Mouse (Mus musculus) urinary bladder, postnatal 10 days (tissue): Measurements from ENCODE around the gene Aatk.

ENCODE experiments used
- DNase-seq: peaks from one replicate; pipeline ENCODE4 v3.0.0; 2022; ENCODE audit warnings: low spot score

The Aatk gene

GRCm38 (mm10) chr11:119989115-119989564 lies 57.8 kb downstream of the Aatk start:
- DNase-seq: no peak

DNA sequence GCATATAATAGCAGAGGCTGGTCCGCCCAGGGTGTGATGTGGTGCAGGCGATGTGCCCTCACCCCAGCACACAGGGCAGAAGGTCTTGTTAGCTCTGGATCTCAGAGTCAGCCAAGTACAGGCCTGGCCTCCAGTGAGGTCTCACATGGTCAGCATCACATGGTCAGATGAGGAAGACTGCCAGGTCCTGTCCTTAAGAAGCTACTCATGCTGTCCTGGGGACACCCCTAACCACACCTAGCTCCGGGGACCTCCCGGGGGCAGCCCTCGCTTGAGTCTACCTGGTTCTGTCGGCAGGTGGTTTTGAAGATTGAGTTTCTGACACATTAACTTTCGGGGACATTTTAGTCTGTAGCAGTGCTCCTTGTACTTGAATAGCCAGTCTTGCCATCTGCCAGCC lies 58.6 kb downstream of the Aatk start:
- DNase-seq: no peak

DNA sequence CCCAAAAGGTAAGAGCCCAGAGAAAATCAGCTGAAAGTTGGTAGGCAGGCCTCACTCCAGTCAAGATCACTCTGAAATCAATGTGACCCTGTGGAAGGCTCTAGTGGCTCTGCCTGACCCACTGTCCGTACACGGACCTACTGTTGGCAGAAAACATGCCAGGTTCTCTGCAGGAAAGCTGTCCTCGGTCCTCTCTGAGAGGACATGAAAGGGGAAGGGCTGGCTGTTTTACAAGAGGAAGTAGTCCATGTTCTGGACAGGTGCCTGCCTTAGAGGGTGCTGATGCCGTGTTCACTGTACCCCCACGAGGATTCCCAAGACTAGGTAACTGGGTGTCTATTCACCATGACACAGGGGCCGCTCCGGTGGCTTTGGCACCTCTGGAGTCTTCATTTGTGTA lies 59.1 kb downstream of the Aatk start:
- no peak for DNase-seq

- no peak for DNase-seq
Measured at GRCm38 (mm10) chr11:119986751-119987425, 60.1 kb downstream of the Aatk start.

- DNase-seq: no peak
Measured at GRCm38 (mm10) chr11:119983151-119983550, 63.8 kb downstream of the Aatk start.

DNA sequence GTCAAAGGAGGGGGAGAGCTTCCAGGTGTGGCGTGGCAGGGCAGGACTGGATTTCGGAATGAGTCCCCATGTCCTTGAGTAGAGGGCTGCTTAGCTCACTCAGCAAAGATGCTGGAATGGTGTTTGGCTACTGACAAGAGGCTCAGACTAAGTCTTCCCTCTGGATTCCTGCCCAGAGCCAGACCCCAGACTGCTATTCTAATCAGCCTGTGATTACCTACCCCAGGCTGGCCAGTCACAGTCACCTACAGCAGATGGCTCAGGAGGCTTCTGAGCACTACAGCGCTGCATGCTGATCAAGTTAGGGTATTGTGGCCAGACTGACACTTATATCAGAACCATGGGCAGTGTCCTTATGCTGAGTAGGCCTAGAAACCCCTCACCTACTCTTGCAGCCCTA lies 64.7 kb downstream of the Aatk start:
- no peak for DNase-seq

GRCm38 (mm10) chr11:119981769-119982168 lies 65.2 kb downstream of the Aatk start:
- DNase-seq: no peak

GRCm38 (mm10) chr11:119979596-119980385 lies 67.2 kb downstream of the Aatk start:
- no peak for DNase-seq

DNA sequence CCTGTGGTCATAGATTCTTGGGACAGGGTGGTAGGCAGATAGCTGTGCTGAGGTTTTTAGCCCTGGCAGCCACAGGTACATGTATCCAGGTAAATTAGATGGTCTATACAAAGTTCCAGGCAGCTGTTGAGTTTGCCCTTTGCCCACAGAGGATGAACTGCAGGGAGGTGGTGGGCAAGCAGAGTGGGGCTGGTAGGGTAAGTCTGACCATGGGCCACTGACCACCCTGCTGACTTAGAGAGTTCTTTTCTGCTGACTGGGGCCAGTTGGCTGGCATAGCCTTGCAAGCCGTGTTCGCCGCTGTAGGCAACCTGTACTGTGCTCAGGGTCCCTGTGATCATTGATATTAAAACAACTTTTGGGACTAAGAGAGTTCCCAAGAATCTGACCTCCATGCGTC lies 68.3 kb downstream of the Aatk start:
- no peak for DNase-seq

DNA sequence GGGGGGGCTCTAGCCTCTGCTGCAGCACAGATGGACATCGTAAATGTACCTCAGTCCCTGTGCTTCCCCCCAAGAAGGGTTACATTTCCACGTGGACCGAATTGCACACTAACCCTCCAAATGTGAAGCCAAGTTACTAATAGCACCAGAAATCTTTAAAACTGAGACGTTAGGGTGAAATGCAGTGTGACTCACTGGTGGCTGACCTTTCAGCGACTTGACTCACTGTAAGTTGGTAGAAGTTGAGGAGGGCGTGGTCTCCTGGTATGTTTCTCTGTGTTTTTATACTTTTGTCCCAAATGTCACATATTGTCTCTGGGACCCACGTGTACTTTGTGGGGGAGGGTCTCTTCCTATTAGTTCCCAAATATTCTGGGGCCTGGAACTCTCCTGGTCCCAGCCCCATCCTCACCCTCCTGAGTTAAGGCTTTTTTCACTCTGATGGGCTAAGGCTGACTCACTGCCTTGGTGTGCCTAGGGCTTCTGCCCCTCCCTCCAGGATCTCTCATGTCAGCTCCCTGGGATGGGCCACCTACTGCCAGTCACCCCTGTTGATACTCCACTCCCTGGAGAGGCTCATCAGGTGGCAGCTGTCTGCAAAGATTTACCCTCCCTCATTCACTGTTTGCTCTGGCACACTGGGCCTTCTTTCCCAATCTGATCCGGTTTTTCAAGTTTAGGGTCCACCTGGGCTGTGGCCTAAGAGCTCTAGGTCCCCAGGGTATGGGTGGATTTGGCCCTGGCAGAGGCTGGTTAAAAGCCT lies 71.0 kb downstream of the Aatk start:
- no peak for DNase-seq

- DNase-seq: no peak
Measured at GRCm38 (mm10) chr11:119973789-119974188, 73.2 kb downstream of the Aatk start.

DNA sequence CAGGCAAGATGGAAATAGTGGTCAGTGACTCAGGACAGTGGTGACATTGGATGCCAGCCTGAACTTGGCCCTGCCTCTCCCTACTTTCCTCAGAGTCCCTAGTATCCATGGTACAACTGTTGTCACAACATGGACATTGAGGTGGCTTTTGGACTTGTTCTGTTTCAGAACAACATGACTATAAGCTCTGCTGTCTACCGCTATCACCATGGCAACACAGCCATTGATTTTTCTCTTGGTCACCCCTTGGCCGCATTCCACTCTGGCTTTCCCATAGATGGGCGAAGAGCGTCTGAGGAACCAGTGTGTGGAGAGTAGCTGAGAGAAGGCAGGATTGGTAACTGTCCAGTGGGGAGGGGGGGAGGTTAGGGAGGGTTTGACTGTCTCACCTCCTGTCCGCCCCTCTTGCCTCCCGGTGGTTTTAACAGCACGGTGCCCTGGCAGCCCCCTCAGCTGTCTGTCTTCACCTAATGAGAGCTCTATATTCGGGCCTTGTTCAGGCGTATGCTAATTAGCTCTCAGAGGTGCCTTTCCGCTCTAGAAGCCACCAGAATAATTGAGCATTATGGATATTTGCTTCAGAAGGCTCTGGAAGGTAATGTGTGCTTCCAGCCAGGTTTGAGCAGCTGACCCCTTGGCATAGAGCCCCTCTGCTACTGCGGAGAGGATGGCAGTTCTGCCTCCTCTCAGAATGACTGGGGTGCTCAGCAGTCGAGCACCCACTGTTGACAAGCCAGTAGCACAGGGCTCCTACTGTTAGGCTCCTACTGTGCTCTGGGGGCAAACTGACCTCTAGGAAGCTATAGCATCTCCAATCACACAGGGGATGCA lies 76.7 kb downstream of the Aatk start:
- DNase-seq: no peak

- no peak for DNase-seq
Measured at GRCm38 (mm10) chr11:119967892-119968291, 79.1 kb downstream of the Aatk start.

- no peak for DNase-seq
Measured at GRCm38 (mm10) chr11:119967401-119967800, 79.6 kb downstream of the Aatk start.

- no peak for DNase-seq
Measured at GRCm38 (mm10) chr11:119966294-119966693, 80.7 kb downstream of the Aatk start.

- DNase-seq: no peak
Measured at GRCm38 (mm10) chr11:119965053-119965452, 81.9 kb downstream of the Aatk start.

GRCm38 (mm10) chr11:119961511-119961910 lies 85.5 kb downstream of the Aatk start:
- DNase-seq: no peak

DNA sequence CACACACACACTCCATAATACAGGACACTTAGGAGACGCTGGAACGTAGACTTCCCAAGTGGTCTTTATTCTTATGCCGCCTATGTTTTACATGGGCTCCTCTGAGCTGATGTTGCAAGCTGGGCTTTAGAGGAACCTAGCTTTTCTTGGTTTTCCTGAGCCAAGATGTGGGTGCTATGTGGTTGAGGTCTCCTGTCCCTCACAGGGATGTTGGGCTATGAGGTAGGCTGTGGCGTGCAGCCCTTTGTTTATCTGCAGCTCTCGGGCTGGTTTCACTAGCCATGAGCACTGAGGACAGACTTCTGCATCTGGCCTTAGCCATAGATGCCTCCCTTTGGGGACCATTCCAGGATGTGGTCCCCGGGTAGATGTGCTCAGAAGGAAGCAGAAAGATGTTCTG lies 86.3 kb downstream of the Aatk start:
- DNase-seq: no peak

DNA sequence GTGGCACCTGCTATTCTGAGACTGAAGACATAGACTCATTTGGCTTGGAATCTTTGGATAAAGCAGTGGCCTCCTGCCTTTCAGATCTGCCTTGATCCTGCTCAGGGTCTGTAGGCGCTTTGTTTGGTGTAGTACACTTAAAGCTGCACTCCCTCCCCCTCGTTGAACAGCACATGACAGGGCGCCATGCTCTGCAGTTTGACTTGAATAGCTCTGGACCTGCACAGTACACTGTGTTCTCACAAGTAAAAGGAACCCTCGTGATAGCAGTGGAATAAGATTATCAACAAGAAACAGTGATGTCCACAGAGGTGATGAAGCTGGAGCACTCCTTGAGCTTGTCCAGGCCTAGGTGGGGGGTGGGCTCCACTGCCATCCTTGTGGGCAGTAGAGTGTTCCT lies 87.3 kb downstream of the Aatk start:
- DNase-seq: no peak

DNA sequence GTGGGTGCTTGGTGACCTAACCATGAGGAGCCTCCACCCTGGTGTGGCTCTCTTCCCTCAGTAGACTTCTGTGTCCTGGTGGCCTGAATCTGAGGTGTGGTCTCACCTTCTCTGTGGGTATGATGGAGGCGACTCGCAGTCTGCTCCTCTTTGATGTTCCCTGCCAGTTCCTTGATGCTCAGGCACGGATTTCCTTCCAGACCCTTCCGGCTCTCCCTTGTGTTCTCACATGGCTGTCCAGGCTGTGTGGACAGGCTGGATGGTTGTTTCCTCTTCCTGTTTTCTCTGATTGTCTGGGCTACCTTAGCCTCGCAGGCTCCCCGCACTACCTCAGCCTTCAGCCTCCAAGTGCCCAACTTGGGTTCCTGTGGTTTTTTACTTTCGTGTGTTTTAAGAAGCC lies 88.1 kb downstream of the Aatk start:
- no peak for DNase-seq
